Mouse (Mus musculus): ENCODE results near the gene Pde4dip.

The Pde4dip gene

DNA sequence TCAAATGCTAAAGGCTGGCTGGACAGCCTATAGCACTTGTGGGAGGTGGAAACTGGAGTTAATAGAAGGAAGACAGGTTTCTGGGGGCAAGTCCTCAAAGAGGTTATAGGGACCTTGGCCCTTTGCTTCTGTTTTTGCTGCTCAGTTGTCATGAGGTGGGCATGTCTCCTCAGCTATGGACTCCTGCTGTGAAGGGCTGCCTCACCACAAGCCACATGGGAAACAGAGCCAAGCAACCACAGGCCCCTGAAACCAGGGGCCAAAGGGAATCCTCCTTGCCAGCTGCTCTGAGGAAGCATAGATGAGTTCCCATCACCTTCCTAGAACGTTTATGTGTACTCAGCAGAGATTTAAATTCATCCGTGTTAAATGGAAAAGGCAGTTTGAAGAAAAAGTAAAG, 45.9 kb downstream of the Pde4dip start:
- no peak for DNase-seq

DNA sequence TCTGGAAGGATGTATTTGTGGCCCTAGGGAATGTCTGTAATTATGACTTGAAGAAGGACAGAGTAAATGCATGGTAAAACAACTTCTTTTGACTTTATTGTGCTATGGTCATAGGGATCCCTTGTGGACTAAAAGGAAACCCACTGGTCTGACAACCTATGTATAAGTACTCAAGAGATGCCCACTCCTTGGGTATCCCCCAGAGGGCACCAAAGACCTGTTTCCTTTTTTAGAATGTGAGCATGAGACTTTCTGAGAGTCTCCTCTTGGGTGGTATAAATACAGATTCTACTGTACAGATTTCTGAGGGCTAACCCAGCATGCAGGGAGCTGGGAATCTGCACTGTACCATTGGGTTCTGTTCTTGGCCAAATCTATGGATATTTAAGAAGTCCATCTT, 48.1 kb downstream of the Pde4dip start:
- DNase-seq: no peak

GRCm38 (mm10) chr3:97835888-97836287, 52.6 kb downstream of the Pde4dip start:
- no peak for DNase-seq

DNA sequence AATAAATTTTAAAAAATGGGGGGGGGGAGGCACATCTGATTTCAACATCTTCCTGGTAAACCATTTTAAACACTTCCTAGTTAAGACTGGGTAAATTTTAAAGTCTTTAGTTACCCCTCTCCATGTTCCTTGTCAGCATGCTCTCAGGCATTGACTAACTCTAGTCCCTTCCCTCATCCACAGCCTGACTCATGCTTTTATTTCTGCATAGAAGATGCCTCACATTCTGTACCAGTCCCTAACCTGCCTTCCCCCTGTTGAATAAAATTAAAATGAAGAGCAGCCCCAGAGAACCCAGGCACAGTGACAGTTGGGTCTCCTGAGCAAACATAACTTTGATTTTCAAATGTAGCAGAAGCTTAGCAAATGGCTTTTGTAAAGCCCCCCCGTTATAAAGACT, 53.9 kb downstream of the Pde4dip start:
- DNase-seq: no peak

- no peak for DNase-seq
These were observed 56.8 kb downstream of the Pde4dip start for GRCm38 (mm10) chr3:97831564-97832320.

DNA sequence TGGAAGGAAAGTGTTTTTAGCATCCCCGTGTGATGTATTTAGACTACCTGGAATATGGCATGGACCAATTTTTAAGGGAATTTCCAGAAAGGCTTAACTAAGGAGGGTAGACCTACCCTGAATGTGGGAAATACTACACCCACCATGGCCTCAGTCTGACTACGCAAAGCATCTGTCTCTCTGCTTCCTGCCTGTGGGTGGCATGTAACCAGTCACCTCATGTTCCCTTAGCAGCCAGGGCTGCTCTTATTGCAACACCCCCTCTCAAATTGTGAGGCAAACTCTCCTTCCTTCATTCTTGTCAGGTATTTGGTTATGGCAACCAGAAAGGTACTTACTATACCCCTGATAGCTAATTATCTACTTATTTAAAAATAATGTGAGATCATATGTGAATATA, 57.9 kb downstream of the Pde4dip start:
- no peak for DNase-seq

- no peak for DNase-seq
These were observed 58.4 kb downstream of the Pde4dip start for GRCm38 (mm10) chr3:97830122-97830521.

GRCm38 (mm10) chr3:97828286-97828685, 60.2 kb downstream of the Pde4dip start:
- DNase-seq: no peak

GRCm38 (mm10) chr3:97825246-97825645, 63.3 kb downstream of the Pde4dip start:
- DNase-seq: no peak

- DNase-seq: no peak
These were observed 63.8 kb downstream of the Pde4dip start for GRCm38 (mm10) chr3:97824744-97825143.

- no peak for DNase-seq
These were observed 64.3 kb downstream of the Pde4dip start for GRCm38 (mm10) chr3:97824011-97824711.

DNA sequence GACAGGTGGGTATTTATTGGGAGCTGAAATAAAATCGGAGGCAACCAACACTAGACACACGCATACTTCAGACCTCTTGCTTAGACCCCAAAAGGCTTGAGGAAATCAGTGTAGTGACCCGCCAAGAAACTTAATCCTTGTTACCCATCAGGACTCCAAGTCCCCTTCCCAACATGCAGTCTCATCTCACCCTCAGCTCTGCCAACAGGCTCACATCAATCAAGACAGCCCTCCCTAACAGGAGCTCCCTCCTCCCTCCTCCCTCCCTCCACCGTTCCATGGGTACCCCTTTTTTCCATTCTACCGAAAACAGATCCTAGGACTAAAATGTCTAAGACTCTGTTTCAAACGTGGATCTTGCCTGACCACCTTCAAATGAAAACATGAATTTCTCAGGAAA, 65.1 kb downstream of the Pde4dip start:
- no peak for DNase-seq

- no peak for DNase-seq
These were observed 69.5 kb downstream of the Pde4dip start for GRCm38 (mm10) chr3:97819050-97819449.

- DNase-seq: no peak
These were observed 70.0 kb downstream of the Pde4dip start for GRCm38 (mm10) chr3:97818383-97818982.

DNA sequence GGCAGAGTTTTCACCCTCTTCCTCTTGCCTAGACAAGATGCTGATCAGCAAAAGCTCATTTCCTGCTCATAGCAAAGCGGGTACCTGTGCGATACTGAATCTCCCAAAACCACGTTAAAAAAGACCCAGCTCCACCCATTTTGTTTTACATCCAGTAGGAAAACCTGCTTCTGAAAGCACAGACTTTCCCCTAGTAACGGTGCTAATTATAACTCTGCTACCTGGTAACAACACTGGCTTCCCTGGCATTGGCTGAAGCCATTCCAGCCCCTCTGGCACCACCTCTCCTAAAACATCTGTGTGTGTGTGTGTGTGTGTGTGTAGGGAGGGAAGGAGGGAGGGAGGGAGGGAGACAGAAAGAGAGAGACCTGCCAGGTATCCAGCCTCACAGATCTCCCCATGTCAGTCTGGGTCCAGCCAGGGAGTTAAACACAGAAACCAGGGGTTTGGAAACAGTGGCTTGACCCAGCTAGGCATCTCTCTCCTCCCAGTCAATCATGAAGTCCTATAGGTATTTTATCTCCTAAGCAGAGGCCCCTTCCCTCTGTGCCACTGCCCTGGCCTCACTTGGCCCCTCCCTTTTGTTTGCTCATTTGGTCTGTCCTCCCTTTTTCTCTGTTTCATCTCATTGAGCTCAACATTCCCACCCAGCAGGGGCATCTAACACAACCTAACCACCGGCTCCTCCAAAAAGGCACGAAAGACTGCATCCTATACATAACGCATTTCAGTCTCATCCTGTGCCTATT, 76.7 kb downstream of the Pde4dip start:
- peak; percentile 20 for DNase-seq

- DNase-seq: no peak
These were observed 77.3 kb downstream of the Pde4dip start for GRCm38 (mm10) chr3:97811158-97811557.

- DNase-seq: no peak
These were observed 78.2 kb downstream of the Pde4dip start for GRCm38 (mm10) chr3:97810334-97810733.

DNA sequence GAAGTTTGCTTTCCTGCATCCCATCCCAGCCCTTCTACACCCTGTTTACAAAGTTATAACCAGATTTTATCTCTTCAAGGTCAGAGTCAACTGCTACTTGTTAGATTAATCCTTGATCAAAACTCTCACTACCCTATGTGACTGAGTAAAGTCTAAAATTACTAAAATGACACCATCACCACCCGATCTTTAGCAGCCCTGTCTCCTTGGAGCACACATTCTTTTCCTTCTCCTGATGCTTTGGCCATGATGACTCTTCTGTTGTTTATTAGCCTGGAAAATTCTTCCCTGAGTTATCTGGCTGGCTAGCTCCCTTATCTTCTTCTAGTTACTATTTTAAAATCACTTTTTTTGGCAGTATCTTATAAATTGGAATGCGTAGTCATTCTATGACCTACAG, 82.9 kb downstream of the Pde4dip start:
- no peak for DNase-seq

GRCm38 (mm10) chr3:97803675-97804074, 84.8 kb downstream of the Pde4dip start:
- DNase-seq: no peak

GRCm38 (mm10) chr3:97802927-97803326, 85.6 kb downstream of the Pde4dip start:
- DNase-seq: no peak

- DNase-seq: no peak
These were observed 86.2 kb downstream of the Pde4dip start for GRCm38 (mm10) chr3:97802297-97802696.

DNA sequence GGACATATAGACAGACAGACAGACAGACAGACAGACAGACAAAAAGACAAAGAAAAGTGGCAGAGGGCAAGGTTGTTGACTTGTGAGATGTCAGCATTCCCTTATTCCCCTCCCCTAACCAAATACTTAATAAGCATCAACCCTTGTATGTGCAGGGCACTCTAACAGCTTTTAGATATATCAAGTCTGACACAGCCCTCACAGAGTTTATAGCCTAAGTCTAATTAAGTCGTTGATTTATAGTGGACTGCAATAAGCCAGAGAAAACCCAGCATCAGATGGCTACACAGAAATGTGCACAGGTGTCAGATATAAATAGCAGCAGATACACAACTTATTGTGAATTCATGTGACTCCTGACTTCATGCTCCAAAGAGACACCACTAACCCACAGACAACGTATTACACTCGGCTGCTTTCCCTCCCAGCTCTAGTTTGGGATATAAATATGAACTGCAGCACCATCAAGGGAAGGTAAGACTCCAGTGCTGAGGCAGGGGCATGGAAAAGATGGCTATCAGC, 87.3 kb downstream of the Pde4dip start:
- DNase-seq: no peak

DNA sequence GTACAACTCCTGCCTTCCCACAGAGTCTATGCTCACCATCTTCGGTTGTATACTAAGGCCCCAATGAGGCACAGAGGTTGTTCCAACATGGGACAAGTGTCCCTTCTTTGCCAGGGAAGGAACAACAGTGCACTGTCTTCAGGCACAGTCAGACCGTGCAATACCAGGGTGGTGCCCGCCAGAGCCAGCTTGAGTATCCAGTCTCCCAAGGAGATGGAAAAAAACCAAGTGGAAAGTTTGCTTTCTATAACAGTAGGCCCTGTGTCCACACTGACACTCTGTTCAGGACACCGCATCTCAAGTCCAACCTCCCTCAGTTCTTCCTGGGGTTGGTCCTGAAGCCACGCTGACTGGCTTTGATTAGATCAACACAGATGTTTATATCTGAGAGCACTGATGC, 87.8 kb downstream of the Pde4dip start:
- DNase-seq: no peak
